Mouse (Mus musculus) forelimb bud, embryonic 11.5 days (tissue): ENCODE measurements around the gene Sh3pxd2b.

Experiments
- DNase-seq: peaks from one replicate; pipeline ENCODE4 v3.0.0-alpha.2; 2012; ENCODE audit warnings: low read depth, low spot score

The Sh3pxd2b gene

DNA sequence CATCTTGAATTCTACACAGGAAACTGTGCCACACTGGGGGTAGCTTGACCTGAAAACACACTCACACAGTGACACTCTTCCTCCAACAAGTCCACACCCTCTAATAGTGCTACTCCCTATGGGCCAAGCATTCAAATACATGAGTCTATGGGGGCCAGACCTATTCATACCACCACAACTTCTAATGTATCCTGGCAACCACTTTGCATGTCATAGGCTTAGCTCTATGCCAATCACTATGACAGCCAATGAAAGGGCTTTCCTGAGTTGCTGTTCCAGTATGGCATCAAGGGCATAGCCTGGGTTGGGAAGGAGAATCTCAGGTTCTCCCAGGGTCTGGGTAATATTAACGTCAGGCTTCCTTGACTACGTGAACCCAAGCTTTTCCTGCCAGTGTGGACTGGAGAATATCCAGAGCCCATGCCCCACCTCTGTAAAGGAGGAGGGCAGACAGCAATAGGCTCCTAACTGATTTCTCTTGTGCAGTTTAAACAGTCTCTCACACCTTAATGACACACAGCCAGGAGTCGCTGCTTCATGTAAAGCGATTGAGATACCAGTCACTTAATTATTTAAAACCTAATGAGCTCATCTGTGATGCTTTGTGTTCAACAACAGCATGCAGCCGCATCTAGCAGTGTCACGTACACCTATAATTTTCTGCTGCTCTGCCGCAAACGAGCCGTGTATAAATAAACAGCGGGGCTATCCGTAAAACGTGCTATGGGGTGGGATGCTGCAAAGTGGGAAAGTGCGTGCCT is 25.8 kb downstream of the Sh3pxd2b start:
- DNase-seq = no peak

DNA sequence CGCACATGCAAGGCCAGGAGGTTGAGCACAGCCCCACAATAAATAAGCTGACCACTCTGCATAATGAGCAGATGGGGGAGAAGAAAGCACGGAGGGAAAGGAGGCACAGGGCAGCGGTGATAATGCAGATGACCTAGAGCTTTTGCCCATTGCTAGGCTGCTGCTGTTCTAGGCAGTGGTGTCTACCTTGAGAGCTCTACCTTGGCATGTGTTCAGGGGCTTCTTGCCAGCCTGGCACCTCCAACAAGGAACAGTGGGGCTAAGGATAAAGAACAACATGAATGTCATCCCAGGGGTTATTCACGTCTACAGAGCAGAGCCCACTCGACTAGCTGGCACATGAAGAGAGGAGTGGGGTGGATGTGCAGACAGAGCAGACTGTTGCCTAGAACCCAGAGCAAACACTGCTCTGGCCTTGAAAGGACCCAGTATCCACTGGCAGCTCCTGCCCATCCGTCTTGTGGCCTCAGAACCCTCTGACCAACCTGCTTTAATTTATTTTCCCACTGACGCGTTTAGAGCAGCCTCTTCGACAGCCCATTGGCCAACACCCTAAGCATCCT is 26.5 kb downstream of the Sh3pxd2b start:
- DNase-seq = no peak

DNA sequence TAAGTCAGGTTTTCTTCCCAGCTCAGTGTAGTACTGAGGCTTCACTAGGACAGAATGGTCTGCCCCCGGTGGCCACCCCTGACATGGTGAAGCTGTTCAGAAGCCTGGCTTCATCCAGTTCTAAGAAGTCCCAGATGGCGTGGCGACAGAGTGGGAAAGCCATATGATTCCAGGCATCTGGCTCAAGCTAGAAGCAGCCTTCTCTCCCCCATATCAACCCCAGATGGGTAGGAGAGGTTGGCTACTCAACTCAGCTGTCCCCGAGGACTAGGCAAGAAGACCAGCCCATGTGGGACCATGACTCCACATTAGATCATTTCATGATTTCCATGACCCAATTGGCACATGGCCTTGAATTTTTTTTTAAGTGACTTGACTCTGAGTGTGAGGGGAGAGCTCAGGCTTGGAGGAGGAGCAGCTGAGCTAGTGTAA is 27.5 kb downstream of the Sh3pxd2b start:
- peak; percentile 27 for DNase-seq

DNA sequence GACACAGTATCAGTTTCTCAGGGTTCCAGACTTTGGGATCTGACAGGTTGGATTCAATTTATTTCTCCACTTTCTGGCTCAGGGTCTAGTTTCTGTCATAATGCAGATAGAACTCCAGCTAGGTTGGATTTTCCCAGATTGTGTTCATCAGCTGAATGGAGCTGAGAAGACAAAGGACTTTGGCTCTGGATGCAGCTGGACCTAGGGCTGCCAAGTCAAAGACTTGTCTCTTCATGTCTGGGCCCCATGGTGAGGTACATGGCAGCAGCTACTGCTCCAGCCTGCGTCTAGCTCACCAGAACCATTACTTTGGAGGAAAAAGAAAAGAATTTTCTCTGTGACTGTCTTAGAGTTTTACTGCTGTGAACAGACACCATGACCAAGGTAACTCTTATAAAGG is 28.5 kb downstream of the Sh3pxd2b start:
- DNase-seq = no peak

DNA sequence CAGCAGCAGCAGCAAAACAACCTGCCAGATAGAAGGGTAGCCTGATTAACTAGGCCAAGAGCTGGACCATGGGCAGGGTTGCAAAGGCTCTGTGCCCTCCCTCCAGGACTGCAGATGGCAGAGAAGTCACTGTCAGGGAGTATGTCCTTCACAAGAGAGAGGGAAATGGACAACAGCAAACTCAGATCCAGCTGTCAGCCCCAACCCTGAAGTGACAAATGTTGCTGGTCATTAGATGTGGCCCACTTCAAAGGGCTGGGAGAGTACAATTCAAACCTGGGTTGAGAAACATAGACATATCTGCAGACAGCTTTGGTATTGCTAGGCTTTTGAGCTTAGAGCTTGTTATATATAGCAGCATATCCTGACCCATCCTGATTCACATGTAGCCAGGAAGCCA is 32.3 kb downstream of the Sh3pxd2b start:
- DNase-seq = no peak

DNA sequence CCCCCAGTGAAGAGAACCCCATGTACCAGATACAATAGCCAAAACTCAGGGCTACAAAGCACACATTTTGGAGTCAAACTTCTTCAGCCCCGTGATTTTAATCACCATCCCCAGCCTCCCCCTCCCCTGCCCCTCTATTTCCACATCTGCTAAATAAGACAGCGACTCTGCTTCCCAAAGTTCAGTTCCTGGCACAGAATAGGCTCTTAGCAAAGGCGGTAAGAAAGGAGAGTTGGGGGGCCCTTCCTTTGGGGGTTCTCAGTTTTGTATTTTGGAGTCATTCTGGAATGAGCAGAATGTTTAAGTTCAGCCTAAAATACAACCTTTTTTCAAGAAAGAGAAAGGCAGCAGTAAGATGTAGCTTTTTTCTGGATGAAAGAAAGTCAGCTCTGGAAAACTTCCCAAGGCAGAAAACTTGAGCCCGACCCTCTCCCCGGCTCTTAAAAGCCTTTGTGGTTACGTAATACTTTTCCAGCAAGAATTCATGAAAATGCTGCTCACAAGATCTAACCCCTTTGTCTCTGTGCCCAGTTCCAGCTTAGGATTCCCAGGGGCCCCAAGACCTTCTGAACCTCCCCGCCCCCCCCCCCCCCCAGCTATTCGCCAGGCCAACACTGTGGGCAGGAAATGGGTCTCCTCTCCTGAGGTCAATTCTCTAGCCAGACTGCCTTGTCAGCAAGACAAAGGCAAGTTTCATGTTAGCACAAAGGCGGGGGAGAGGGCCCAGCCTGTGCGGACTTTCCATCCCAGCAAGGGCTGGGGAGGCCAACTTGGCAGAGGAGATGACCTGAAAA is 35.9 kb downstream of the Sh3pxd2b start:
- DNase-seq = peak; percentile 8

DNA sequence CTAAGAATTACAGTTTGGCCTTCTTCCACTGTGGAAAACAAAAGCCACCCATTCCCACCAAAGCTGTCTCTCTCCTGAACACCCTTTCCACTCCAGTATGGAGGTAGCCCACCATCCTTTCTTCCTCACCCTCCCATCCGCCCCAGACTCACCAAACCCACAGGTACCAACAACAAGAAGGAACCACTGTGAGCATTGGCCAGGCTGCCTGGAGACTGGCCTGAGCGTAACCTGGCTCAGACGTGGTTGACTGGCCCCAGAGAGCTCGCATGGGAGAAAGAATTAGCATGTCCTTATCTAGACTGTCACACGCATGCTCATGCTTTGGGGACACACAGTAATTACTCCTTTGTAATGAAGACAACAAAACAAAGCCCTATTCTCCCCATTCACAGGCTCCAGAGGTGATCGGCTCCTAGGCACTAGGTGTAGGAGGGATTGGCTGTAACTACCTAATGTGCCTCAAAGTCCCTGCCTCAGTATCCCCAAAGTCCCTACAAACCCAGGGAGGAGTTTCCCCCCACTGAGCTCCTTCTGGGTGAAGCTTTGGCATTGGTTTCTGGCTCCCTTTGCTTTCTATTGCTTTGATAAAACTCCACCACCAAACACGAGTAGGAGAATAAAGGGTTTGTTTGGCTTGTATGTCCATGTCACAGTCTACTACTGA is 36.6 kb downstream of the Sh3pxd2b start:
- no peak for DNase-seq

DNA sequence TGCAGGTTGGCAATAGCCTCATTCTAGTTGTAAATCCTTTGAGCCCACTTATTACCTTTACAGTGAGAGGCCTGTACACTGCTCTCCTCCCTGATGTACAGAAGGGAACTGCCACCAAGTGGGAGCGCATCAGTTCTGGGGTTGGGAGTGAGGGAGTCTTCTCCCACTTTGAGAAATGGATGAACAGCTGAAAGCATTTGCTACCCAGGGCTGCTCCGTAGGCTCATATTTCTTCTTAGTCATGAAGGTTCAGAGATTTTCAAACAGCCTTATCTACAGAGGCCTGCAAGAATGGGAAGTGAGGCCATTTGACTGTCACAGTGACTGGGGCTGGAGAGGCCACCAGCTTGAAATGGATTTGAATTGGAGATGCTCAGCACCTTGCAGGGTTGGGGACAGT is 38.4 kb downstream of the Sh3pxd2b start:
- DNase-seq = no peak

DNA sequence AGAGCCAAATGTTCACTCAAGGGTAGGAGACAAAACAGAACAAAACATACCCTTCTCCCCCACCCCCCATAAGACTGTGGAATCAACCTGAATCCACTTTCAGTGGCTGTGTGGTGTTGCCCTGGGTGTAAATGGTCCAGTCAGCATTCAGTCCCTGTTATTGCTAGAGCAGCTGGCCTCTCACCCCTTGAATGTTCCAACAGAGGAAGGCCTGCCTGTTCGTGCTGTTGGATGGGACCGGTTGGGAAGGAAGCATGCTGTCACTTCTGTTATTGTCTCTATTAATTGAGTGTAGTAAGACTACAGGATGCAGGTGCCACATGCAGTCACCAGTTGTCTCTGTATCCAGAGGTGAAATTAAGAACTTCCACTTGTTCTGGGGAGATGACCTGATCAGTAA is 40.4 kb downstream of the Sh3pxd2b start:
- no peak for DNase-seq

DNA sequence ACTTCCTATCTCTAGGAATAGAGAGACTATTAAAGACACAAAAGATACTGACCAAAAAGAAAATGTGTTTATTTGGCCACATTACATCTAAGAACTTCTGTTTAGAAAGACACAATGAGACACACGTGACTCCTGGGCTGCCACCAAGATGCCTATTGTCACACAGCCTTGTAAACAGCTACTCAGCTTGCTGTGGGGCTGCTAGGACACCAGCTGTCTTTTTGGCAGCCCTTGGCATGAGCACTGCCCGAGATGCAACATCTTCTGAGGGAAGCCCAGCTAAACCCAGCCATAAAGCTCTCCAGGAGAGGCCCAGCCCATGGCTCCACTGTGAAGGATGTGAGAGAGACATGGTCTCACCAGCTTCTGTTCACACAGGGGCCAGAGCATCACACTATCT is 45.5 kb downstream of the Sh3pxd2b start:
- DNase-seq = no peak

DNA sequence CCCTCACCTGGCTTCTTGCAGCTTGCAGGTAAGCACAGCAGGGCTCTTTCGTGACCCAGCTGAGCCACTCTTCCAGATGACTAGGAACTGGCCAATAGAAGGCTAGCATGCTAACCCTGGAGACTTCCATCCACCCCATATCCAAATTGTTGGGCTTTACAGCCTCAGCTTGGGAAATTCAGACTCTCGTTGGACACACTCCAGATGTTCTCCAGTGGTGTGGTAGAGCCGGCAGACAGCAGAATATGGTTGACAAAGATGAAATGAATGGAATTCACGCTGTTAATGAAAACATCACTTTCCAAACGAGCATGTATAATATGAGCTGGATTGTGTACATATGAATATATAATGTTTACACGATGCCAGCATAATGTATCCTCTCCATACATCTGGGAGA is 48.2 kb downstream of the Sh3pxd2b start:
- DNase-seq = no peak

DNA sequence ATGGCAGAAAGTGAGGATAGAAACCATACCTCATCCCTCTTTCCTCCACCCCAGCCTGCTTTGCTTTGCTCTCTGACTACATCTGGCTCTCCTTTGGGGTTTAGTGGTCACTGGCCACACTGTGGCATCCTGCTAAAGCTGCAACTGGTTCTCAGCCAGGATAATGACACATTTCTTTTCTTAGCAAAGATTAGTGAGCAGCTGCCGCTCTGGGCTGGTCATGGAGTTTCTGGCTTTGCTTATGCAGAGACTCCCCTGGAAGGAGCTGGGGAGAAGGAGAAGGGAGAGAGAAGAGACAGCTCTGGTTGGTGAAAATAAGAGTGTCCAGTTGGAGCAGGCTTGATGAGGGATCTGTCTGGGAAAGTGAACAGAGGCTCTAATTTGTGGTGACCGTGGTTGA is 50.8 kb downstream of the Sh3pxd2b start:
- DNase-seq = no peak

DNA sequence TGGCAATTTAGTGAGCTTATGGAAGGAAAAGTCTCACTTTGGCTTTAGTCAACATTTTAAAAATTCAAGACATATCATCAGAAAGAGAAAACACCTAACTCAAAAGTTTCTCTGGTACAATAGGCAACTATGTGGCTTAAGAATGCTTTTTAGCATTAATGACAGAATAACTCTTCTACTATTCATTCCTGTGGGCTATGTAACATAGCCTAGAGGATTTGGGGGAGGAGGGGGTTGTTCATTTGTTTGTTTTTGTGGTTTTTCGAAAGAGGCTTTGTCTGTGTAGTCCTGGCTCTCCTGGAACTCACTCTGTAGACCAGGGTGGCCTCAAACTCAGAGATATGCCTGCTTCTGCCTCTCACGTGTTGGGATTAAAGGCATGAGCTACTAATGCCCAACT is 51.6 kb downstream of the Sh3pxd2b start:
- DNase-seq = no peak

DNA sequence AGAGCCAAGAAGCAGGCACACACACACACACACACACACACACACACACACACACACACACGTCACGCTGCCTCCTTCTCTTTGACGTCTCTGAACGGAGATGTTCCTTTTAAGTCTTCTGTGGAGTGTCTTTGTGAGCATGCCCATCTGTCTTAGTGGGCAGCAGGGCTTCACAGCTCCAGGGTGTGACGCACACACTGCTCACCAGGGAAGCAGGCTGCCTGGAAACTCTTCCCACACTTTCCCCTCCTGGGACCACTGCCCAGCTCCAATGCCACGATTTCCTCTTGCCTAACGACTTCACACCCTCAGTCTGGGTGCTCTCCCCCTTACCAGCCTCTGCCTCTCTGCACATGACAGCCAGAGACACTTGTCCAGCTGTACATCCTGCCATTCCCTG is 55.1 kb downstream of the Sh3pxd2b start:
- DNase-seq = no peak

DNA sequence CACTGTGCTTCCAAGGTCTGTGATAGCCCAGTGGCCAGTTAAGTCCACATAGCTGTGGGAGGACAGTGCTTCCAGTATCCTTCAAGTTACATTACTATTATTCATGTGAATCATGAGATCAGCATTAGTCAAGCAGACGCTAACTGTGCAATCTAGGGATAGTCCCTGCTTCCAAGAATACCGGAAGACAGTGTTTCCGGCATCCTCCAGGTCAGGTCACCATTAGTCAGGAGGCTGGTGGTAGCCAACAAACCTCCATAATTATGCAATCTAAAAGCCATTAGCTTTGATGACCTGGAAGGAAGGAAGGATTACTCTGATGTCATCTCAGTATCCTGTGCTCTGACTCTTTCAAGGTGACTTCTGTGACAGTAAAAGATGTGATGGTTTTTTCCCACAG is 57.1 kb downstream of the Sh3pxd2b start:
- no peak for DNase-seq

DNA sequence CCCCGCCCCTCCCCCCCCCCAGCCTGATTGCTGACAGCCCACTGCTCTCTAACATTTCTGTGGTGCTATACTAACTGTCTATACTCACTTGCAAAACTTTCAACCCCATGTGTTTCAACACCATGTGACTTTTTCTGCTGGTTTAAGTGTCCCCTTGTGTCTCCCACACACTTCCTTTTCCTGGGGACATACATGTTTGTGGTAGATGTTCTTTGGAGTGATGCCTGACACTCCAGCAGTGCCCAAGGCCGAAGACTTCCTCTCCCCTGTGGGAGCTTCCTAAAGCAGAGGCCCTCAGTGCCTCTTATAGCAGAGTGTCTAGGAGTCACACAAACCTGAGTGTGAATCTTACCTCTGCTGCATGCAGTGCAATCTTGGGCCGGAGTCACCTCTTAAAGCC is 60.2 kb downstream of the Sh3pxd2b start:
- DNase-seq = no peak

DNA sequence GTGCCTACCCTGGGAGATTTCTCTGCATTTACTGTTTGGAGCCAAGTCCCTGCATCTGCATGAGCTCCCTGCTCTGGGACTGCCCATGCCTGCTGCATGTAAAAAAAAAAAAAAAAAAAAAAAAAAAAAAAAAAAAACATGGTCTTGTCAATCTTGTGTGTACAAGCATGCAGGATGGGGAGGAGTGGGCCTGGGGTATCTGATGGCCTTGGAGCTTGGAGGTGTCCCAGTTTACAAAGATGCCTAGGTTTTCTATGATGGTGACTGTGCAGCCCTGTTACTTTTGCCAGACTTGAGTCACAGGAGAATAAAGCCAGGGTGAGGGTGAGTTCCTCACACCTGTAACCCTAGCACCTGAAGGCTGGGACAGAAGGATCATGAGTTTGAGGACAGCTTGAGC is 61.4 kb downstream of the Sh3pxd2b start:
- no peak for DNase-seq

DNA sequence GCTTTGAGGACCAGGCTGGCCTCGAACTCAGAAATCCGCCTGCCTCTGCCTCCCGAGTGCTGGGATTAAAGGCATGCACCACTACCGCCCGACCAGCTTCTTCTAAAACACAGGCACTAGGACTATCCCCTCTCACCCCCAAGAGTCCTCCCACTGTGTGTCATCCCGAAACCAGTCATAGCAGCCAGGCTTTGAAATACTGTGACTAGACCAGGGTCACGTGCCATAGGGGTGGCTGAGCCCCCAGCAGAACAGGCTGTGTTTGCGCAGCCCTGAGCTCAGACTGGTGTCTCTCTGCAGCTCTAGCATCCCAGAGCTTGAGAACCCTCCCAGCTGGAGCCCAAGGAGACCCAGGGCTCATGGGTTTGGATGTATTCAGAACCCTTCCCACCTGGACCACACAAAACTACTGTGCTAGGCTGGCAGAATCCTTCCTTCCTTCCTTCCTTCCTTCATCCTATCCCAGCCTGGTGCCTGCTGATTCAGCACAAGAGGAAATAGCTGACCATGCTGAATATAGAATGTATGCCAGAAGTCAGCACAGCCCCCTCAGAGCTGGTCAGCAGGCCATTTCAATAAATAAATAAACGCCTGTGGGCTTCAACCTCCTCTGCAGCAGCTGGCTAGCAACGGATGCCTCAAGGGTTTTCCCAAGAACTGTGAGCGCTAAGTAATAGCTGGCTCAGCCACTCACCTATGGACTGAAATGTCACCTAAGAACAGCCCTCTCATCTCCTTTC is 62.4 kb downstream of the Sh3pxd2b start:
- DNase-seq = no peak

DNA sequence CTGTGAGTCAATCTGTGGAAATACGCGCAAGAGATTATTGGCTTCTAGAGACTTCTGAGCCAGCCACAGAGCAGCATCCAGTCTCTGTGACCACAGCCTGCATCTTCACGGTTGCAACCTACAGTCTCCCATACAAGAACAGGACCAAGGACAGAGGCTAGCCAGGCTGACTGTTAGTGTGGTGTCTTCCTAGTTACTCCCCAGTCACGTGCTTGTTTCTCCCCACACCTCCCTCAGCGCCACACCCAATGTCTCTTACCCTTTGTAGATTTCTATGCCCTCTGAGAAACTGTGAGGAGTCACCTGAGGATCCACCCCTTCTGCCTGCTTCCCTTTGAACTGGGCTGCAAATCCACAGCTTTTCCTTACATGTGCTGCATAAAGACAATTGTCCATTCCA is 72.4 kb downstream of the Sh3pxd2b start:
- no peak for DNase-seq

DNA sequence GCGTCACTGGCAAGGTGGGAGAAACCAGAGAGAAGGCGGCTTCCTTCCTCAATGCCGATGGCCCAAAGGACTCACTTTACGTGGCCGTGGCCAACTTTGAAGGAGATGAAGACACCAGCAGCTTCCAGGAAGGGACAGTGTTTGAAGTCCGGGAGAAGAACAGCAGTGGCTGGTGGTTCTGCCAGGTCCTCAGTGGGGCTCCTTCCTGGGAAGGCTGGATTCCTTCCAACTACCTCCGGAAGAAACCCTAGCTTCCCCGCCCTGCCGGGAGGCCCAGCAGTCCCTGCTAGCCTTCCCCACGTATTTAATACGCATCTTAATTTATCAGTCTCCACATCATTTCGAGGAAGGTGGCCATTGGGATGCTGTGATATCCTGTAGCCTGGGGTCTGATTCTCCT is 75.7 kb downstream of the Sh3pxd2b start:
- DNase-seq = no peak

DNA sequence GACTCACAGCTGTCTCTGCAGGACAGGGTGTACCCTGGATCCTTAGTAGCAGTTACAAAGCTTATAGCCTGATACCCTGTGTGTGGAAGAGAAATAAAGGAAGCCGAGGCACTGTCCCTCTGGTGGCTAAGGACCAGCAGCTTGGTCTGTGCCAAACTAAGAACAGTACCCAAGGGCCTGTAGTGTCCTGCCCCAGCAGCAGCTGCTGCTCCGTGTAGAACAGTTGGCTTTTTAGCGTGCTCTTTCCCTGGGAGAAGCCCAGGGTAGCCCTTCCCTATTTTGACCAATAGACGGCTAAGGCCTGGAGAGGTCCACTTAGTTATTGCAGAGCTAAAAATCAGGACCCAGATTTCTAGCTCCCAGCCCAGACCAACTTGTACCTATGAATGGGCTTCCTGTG is 77.0 kb downstream of the Sh3pxd2b start:
- no peak for DNase-seq
